Mouse (Mus musculus) CH12F3 (cell line): ENCODE measurements around the gene 5730455P16Rik.
"Not testable (repeated sequence)": the region's sequence is repeated elsewhere in the genome, so short reads cannot be mapped to it uniquely, and the experiment has no call there.

Experiments used
- in situ Hi-C: fragments of 300-500 bp; cut with MboI; formaldehyde crosslinking; loops from 2 replicates; pipeline ENCODE4 v1.14.3; 2020; ENCODE audit warnings: low sequenced_read_pairs

The 5730455P16Rik gene

GRCm38 (mm10) chr11:80377712-80378451, at the start of gene 5730455P16Rik:
Gene 5730455P16Rik (minus strand): TSS chr11:80378034.
- in situ Hi-C loops: loop anchor here (25.0 kb wide), 1 partner anchor 366 kb away; no protein-coding TSS in a partner anchor

GRCm38 (mm10) chr11:80426029-80426813, 48.4 kb upstream of the 5730455P16Rik start:
- in situ Hi-C loops: not testable (repeated sequence)

- in situ Hi-C loops: no loop called here
These were observed 47.5 kb upstream of the 5730455P16Rik start for GRCm38 (mm10) chr11:80425247-80425778.

GRCm38 (mm10) chr11:80424691-80425090, 46.9 kb upstream of the 5730455P16Rik start:
- in situ Hi-C loops: no loop called here

- in situ Hi-C loops: no loop called here
These were observed 43.7 kb upstream of the 5730455P16Rik start for GRCm38 (mm10) chr11:80421421-80422047.

- in situ Hi-C loops: no loop called here
These were observed 42.6 kb upstream of the 5730455P16Rik start for GRCm38 (mm10) chr11:80420202-80420984.

- in situ Hi-C loops: no loop called here
These were observed 41.9 kb upstream of the 5730455P16Rik start for GRCm38 (mm10) chr11:80419743-80420142.

GRCm38 (mm10) chr11:80417085-80417484, 39.3 kb upstream of the 5730455P16Rik start:
- in situ Hi-C loops: no loop called here

GRCm38 (mm10) chr11:80410377-80410776, 32.5 kb upstream of the 5730455P16Rik start:
- in situ Hi-C loops: no loop called here

GRCm38 (mm10) chr11:80407878-80408277, 30.0 kb upstream of the 5730455P16Rik start:
- in situ Hi-C loops: not testable (repeated sequence)

- in situ Hi-C loops: loop anchor here (25.0 kb wide), 1 partner anchor 384 kb away; no protein-coding TSS in a partner anchor
These were observed 18.8 kb upstream of the 5730455P16Rik start for GRCm38 (mm10) chr11:80396617-80397016.

- in situ Hi-C loops: loop anchor here (25.0 kb wide), 1 partner anchor 384 kb away; no protein-coding TSS in a partner anchor
These were observed 18.1 kb upstream of the 5730455P16Rik start for GRCm38 (mm10) chr11:80395930-80396329.

GRCm38 (mm10) chr11:80391407-80392120, 13.7 kb upstream of the 5730455P16Rik start:
- in situ Hi-C loops: loop anchor here (25.0 kb wide), 1 partner anchor 379 kb away; no protein-coding TSS in a partner anchor

GRCm38 (mm10) chr11:80389885-80390284, 12.1 kb upstream of the 5730455P16Rik start:
- in situ Hi-C loops: loop anchor here (25.0 kb wide), 1 partner anchor 378 kb away; no protein-coding TSS in a partner anchor

- in situ Hi-C loops: loop anchor here (25.0 kb wide), 1 partner anchor 374 kb away; no protein-coding TSS in a partner anchor
These were observed 9.0 kb upstream of the 5730455P16Rik start for GRCm38 (mm10) chr11:80386790-80387189.

- in situ Hi-C loops: loop anchor here (25.0 kb wide), 1 partner anchor 373 kb away; no protein-coding TSS in a partner anchor
These were observed 7.2 kb upstream of the 5730455P16Rik start for GRCm38 (mm10) chr11:80385055-80385454.

- in situ Hi-C loops: loop anchor here (25.0 kb wide), 1 partner anchor 372 kb away; no protein-coding TSS in a partner anchor
These were observed 6.6 kb upstream of the 5730455P16Rik start for GRCm38 (mm10) chr11:80384461-80384860.

GRCm38 (mm10) chr11:80383626-80384046, 5.8 kb upstream of the 5730455P16Rik start:
- in situ Hi-C loops: loop anchor here (25.0 kb wide), 1 partner anchor 371 kb away; no protein-coding TSS in a partner anchor
